Mouse (Mus musculus): ENCODE measurements around the gene Bmi1. TPM values are rescaled to one million over a fixed set of nuclear protein-coding genes. Genes with fewer than 3 reads are reported as not detected.

Gene Bmi1
- polyA plus RNA-seq, 1 experiment from 2014 or later, result 42.1 TPM

Other genes with a start within 250 kb of the Bmi1 start
- 186 and 192 TPM in 2 replicates for gene Commd3, start 4.6 kb upstream of the Bmi1 start, polyA plus RNA-seq (2016; fragmentation: Nextera tagmentation; extraction: Ambion mirVana)
- gene Spag6, start 17.0 kb downstream of the Bmi1 start, polyA plus RNA-seq (2016; fragmentation: Nextera tagmentation; extraction: Ambion mirVana), result 0.13 and 0.34 TPM in 2 replicates

All from neural tube, embryonic 12.5 days (tissue).